Comparison of ENCODE assay signal across 23 mouse cellular contexts in the genomic region with DNA sequence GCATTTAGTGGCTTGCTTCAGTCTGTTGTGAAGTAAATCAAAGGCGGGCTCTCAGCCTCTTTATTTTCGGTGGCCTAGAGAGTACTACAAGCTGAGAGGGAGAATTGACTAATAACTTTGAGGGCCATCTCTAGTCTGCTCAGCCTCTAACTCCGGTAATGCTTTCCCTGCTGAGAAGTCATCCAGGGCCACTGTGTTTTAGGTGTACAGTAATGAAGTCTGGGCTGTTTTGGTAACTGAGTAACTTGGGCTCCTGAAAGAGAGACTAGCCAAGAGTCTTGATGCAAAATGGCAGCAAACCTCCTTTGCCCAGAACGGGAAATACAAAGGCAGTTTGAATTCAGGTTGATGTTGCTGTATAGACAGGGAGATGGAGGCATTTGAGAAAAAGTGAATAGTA.
"Had no signal": no experiment of that assay in that cellular context is flagged by ENCODE, and none has a peak within 500 bp of the region (broad histone marks: within the 10 kb centered on the region; RNA-seq: fewer than 3 reads in every experiment).

No protein-coding gene starts in this region.

- H3K27me3 ChIP-seq: limb, embryonic 12.5 days; limb, embryonic 15.5 days; lung, embryonic 15.5 days; midbrain, embryonic 13.5 days; neural tube, embryonic 13.5 days; stomach, embryonic 15.5 days had no signal

- H3K9ac ChIP-seq: limb, embryonic 12.5 days; limb, embryonic 15.5 days; liver, embryonic 12.5 days; liver, embryonic 15.5 days; lung, embryonic 15.5 days; midbrain, embryonic 13.5 days; neural tube, embryonic 13.5 days; stomach, embryonic 15.5 days had no signal

- H3K4me1 ChIP-seq: limb, embryonic 15.5 days; liver, embryonic 12.5 days; liver, embryonic 15.5 days; stomach, embryonic 15.5 days had no signal

- H3K27ac ChIP-seq: hindbrain, postnatal 0 days; limb, embryonic 12.5 days; limb, embryonic 15.5 days; liver, embryonic 12.5 days; liver, embryonic 15.5 days; lung, embryonic 15.5 days; midbrain, embryonic 10.5 days; midbrain, embryonic 13.5 days; neural tube, embryonic 13.5 days; stomach, embryonic 15.5 days had no signal

- H3K9me3 ChIP-seq: limb, embryonic 12.5 days; limb, embryonic 15.5 days; liver, embryonic 12.5 days; liver, embryonic 15.5 days; lung, embryonic 15.5 days; megakaryocyte, embryonic 14.5 days; midbrain, embryonic 13.5 days; neural tube, embryonic 13.5 days; stomach, embryonic 15.5 days had no signal

- H3K36me3 ChIP-seq: limb, embryonic 12.5 days; limb, embryonic 15.5 days; liver, embryonic 12.5 days; liver, embryonic 15.5 days; lung, embryonic 15.5 days; midbrain, embryonic 10.5 days; midbrain, embryonic 13.5 days; neural tube, embryonic 13.5 days; stomach, embryonic 15.5 days had no signal

- H3K4me2 ChIP-seq: limb, embryonic 15.5 days; liver, embryonic 12.5 days; liver, embryonic 15.5 days; lung, embryonic 15.5 days; midbrain, embryonic 13.5 days; neural tube, embryonic 13.5 days; stomach, embryonic 15.5 days had no signal

- DNase-seq: left cerebral cortex, postnatal 4 days; lung, adult 18-20 months; lung, postnatal 10 days; lung, postnatal 36 days; retina, postnatal 1 day; right cerebral cortex, postnatal 25 days; spleen, adult 18-20 months; thymus, postnatal 36 days had no signal

- ATAC-seq: hindbrain, postnatal 0 days; inflammation-experienced regulatory T-cells, adult 6 months; intestine, embryonic 16.5 days; liver, embryonic 12.5 days; midbrain, embryonic 13.5 days; midbrain, embryonic 16.5 days had no signal

- H3K4me3 ChIP-seq: limb, embryonic 12.5 days; limb, embryonic 15.5 days; liver, embryonic 12.5 days; liver, embryonic 15.5 days; lung, embryonic 15.5 days; megakaryocyte, embryonic 14.5 days; midbrain, embryonic 10.5 days; midbrain, embryonic 13.5 days; myocyte; neural tube, embryonic 13.5 days; stomach, embryonic 15.5 days had no signal
